ENCODE assay signal across 24 mouse cellular contexts in the genomic region with DNA sequence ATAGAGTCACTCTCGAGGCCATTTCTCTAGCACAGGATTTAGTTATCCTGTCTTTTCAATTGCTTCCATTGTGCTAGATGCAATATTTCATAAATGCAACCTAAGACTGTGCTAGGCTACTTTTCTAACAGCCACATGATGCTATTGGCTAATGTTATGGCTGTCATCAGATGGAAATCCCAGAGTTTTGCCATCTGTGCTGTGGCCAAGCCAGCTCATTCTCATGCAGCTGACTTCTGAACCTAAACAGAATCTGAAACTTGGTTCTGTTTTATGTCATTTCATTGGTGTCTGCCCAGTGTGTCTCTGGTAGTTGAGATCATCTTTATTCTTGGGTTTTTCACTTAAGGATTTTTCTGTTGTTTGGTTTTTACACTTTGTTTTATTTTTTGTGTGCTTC.
DNase-seq lines count a peak whose midpoint lies in the region; ATAC-seq and TF ChIP-seq lines count a peak whose summit lies in the region.
"Had no signal": no experiment of that assay in that cellular context is flagged by ENCODE, and none has a peak within 500 bp of the region (broad histone marks: within the 10 kb centered on the region; RNA-seq: fewer than 3 reads in every experiment).

No protein-coding gene starts in this region.

- dilution Hi-C loops in CH12.LX (cut with MboI; ENCODE audit: extremely low pct_ligation_motif_present, extremely low pct_unique_long_range_greater_than_20kb, low sequenced_read_pairs) = no loop called here

- no peaks in the 10 kb centered on the region for H3K4me1 ChIP-seq in lung, postnatal 0 days (ENCODE audit: insufficient read depth, low read depth, low read length)
- peaks cover 0 to 23% of the 10 kb centered on the region in 2 experiments; a peak in 2 of 4 replicates for H3K4me1 ChIP-seq in CH12.LX (ENCODE audit: control insufficient read depth in 1 of 2, insufficient read depth in 2 of 2)

- in situ Hi-C loops in CH12.LX (cut with MboI; ENCODE audit: low pct_ligation_motif_present, low pct_unique_long_range_greater_than_20kb, low sequenced_read_pairs) = no loop called here

- no peaks in the 10 kb centered on the region for H3K27me3 ChIP-seq in lung, postnatal 0 days (replicated peaks; ENCODE audit: insufficient read depth, low read length)
- H3K27me3 ChIP-seq in CH12.LX (replicated peaks) = no peaks in the 10 kb centered on the region
- H3K27me3 ChIP-seq: embryonic facial prominence, embryonic 15.5 days; forebrain, embryonic 12.5 days; forebrain, embryonic 15.5 days; hindbrain, embryonic 12.5 days; hindbrain, embryonic 15.5 days; Patski had no signal

- no peak overlapping the region for H3K9ac ChIP-seq in lung, postnatal 0 days (replicated peaks; ENCODE audit: low read depth)
- no peak overlapping the region for H3K9ac ChIP-seq in CH12.LX (ENCODE audit: insufficient read depth, low read depth)
- H3K9ac ChIP-seq: embryonic facial prominence, embryonic 15.5 days; forebrain, embryonic 12.5 days; forebrain, embryonic 15.5 days; hindbrain, embryonic 12.5 days; hindbrain, embryonic 15.5 days had no signal

- 61% methylated on average over 1 of the region's 1 CpGs for WGBS in lung, postnatal 0 days

- H3K4me2 ChIP-seq in lung, postnatal 0 days (replicated peaks; ENCODE audit: low read depth, low read length) = no peak overlapping the region
- no peak overlapping the region for H3K4me2 ChIP-seq in CH12.LX (ENCODE audit: insufficient read depth, low read depth, poor library complexity, severe bottlenecking)
- H3K4me2 ChIP-seq: embryonic facial prominence, embryonic 15.5 days; forebrain, embryonic 12.5 days; forebrain, embryonic 15.5 days; heart, embryonic 11.5 days; hindbrain, embryonic 12.5 days; hindbrain, embryonic 15.5 days had no signal

- DNase-seq in heart, adult 11 months = peak; percentile 58
- DNase-seq in heart, adult 18-20 months = no peak
- no peak for DNase-seq in lung, postnatal 0 days (ENCODE audit: low spot score)
- DNase-seq in lung, postnatal 25 days (ENCODE audit: low spot score) = no peak
- DNase-seq in CH12.LX (ENCODE audit: extremely low read depth) = peak; percentile 14
- DNase-seq in fibroblast of lung, adult 2 months (ENCODE audit: low read depth) = peak; percentile 24
- no peak for DNase-seq in urinary bladder, adult 2 months (ENCODE audit: low spot score)
- DNase-seq: adrenal gland, adult 2 months; adrenal gland, postnatal 14 days; cerebellum, adult 11 months; cerebellum, adult 8-10 months; cerebellum, postnatal 10 days; cerebellum, postnatal 36 days; embryo, embryonic 11 days; gastrocnemius, postnatal 25 days; kidney, adult 11 months had no signal

- no peaks in the 10 kb centered on the region for H3K79me2 ChIP-seq in CH12.LX (replicated peaks; ENCODE audit: control insufficient read depth, extremely low read depth, insufficient read depth, poor library complexity, severe bottlenecking)

- TF ChIP-seq RAD21 in CH12.LX (IDR thresholded peaks at IDR 0.05; ENCODE audit: low read depth, low read length) = no peak

- H3K36me3 ChIP-seq in lung, postnatal 0 days (ENCODE audit: insufficient read depth, low read length) = no peaks in the 10 kb centered on the region
- H3K36me3 ChIP-seq in CH12.LX (replicated peaks in 1 of 2; ENCODE audit: control insufficient read depth in 1 of 2, insufficient read depth in 1 of 2, low read length in 1 of 2) = no peaks in the 10 kb centered on the region
- H3K36me3 ChIP-seq: embryonic facial prominence, embryonic 15.5 days; forebrain, embryonic 12.5 days; forebrain, embryonic 15.5 days; hindbrain, embryonic 12.5 days; hindbrain, embryonic 15.5 days had no signal

- TF ChIP-seq CTCF in lung, postnatal 0 days (IDR thresholded peaks at IDR 0.05) = no peak
- TF ChIP-seq CTCF in CH12.LX (conservative IDR thresholded peaks at IDR 0.05 in 1 of 2, IDR thresholded peaks at IDR 0.05 in 1 of 2; ENCODE audit: low read depth in 2 of 2, low read length in 2 of 2) = no peak

- no peak overlapping the region for H3K4me3 ChIP-seq in lung, postnatal 0 days (ENCODE audit: low read depth, low read length)
- no peak overlapping the region for H3K4me3 ChIP-seq in CH12.LX (replicated peaks in 1 of 3; ENCODE audit: low read depth in 2 of 3, low read length in 2 of 3, poor library complexity in 1 of 3)
- H3K4me3 ChIP-seq: embryonic facial prominence, embryonic 15.5 days; forebrain, embryonic 12.5 days; forebrain, embryonic 15.5 days; hindbrain, embryonic 12.5 days; hindbrain, embryonic 15.5 days had no signal

- no peak for TF ChIP-seq POLR2A in CH12.LX (IDR thresholded peaks at IDR 0.05; ENCODE audit: low read depth, low read length)

- ATAC-seq in lung, postnatal 0 days = 0 out of 2 replicates have a peak, but pooled peaks have one; percentile 11
- ATAC-seq: CD4-positive, CD25-positive, alpha-beta regulatory T cell, adult 4 months; forebrain, embryonic 15.5 days; Patski had no signal

- TF ChIP-seq EP300 in lung, postnatal 0 days (IDR thresholded peaks at IDR 0.05) = no peak
- TF ChIP-seq EP300 in CH12.LX (IDR thresholded peaks at IDR 0.05; ENCODE audit: low read length) = no peak

- H3K9me3 ChIP-seq in lung, postnatal 0 days (ENCODE audit: low read length) = no peaks in the 10 kb centered on the region
- H3K9me3 ChIP-seq in CH12.LX (replicated peaks; ENCODE audit: low read length) = no peaks in the 10 kb centered on the region
- H3K9me3 ChIP-seq: embryonic facial prominence, embryonic 15.5 days; forebrain, embryonic 12.5 days; forebrain, embryonic 15.5 days; hindbrain, embryonic 12.5 days; hindbrain, embryonic 15.5 days had no signal

- H3K27ac ChIP-seq in lung, postnatal 0 days (ENCODE audit: low read length) = no peak overlapping the region
- H3K27ac ChIP-seq in CH12.LX (ENCODE audit: insufficient read depth, low read depth) = no peak overlapping the region
- H3K27ac ChIP-seq: embryonic facial prominence, embryonic 15.5 days; forebrain, embryonic 12.5 days; forebrain, embryonic 15.5 days; hindbrain, embryonic 12.5 days; hindbrain, embryonic 15.5 days had no signal

TF ChIP-seq in CH12.LX, 34 proteins besides CTCF, POLR2A, EP300 and RAD21:
- TF ChIP-seq ETS1 (conservative IDR thresholded peaks at IDR 0.05; ENCODE audit: low read depth, low read length) (peak; percentile 63), TCF12 (IDR thresholded peaks at IDR 0.05; ENCODE audit: low read depth, low read length) (no peak)

Comparison
In these comparisons a context has a peak if more than half of its experiments do, and no peak if none do; other contexts are left out.
1. DNase-seq: peak in heart, adult 11 months (single experiment), CH12.LX (single experiment) and fibroblast of lung, adult 2 months (single experiment); none in heart, adult 18-20 months (0 of 2), lung, postnatal 0 days (single experiment), lung, postnatal 25 days (single experiment) and urinary bladder, adult 2 months (single experiment).